Mouse (Mus musculus) heart, embryonic 13.5 days (tissue): Measurements from ENCODE around the gene Gtf3c1. TPM values are rescaled to one million over a fixed set of nuclear protein-coding genes. Genes with fewer than 3 reads are reported as not detected.
A peak's percentile ranks its signal among the peaks of the same experiment; 100 is the strongest.

Experiments
- ATAC-seq: fragments of 200-750 bp; cut with Nextera tagmentation; 2 replicates; pipeline ENCODE4 v1.8.0; 2017; ENCODE audit warnings: moderate TSS enrichment; ENCODE audit not compliant: insufficient number of reproducible peaks, low FRiP score, low TSS enrichment; ENCODE audit errors: extremely low read depth
- H3K27ac ChIP-seq: fragments of 300-500 bp; sonication (generic); replicated peaks from 2 replicates; pipeline ENCODE4 v1.5.1; 2015; ENCODE audit warnings: moderate library complexity, mild to moderate bottlenecking, inconsistent platforms
- H3K27me3 ChIP-seq: fragments of 300-500 bp; sonication (generic); replicated peaks from 2 replicates; pipeline ENCODE4 v1.6.1; 2015; ENCODE audit warnings: mild to moderate bottlenecking, inconsistent platforms
- H3K36me3 ChIP-seq: fragments of 300-500 bp; sonication (generic); 2 replicates; pipeline ENCODE4 v1.6.1; 2015; ENCODE audit warnings: mild to moderate bottlenecking, inconsistent platforms
- H3K4me1 ChIP-seq: fragments of 300-500 bp; sonication (generic); 2 replicates; pipeline ENCODE4 v1.6.1; 2015; ENCODE audit warnings: inconsistent platforms
- H3K4me2 ChIP-seq: fragments of 300-500 bp; sonication (generic); 2 replicates; pipeline ENCODE4 v1.6.1; 2015; ENCODE audit warnings: inconsistent platforms, mild to moderate bottlenecking, moderate library complexity
- H3K4me3 ChIP-seq: fragments of 300-500 bp; sonication (generic); 2 replicates; pipeline ENCODE4 v1.5.1; 2015; ENCODE audit warnings: moderate library complexity, mild to moderate bottlenecking, inconsistent platforms
- H3K9ac ChIP-seq: fragments of 300-500 bp; sonication (generic); 2 replicates; pipeline ENCODE4 v1.6.1; 2015; ENCODE audit warnings: inconsistent platforms, mild to moderate bottlenecking, moderate library complexity
- H3K9me3 ChIP-seq: fragments of 300-500 bp; sonication (generic); 2 replicates; pipeline ENCODE4 v1.6.1; 2016; ENCODE audit warnings: inconsistent platforms
- WGBS: fragments of 180-500 bp; shearing (Covaris S2); methylation state at CpG from one replicate; pipeline ENCODE4 v1.1.7; 2015; ENCODE audit warnings: mixed read lengths; 5-methylcytosine and 5-hydroxymethylcytosine counted together
- polyA plus RNA-seq: library from polyadenylated mRNA; unstranded; fragments of >200 nt; fragmentation: Nextera tagmentation; extraction: Ambion mirVana; gene quantifications from 2 replicates; pipeline ENCODE4 v1.2.1, GENCODE M21; 2015

The Gtf3c1 gene
- 25.5 and 26.0 TPM in 2 replicates for polyA plus RNA-seq

GRCm38 (mm10) chr7:125707593-125708022 is at the start of gene Gtf3c1, which contains the start of gene D430042O09Rik:
Gene Gtf3c1 (minus strand): TSS chr7:125707780.
Gene D430042O09Rik (plus strand): TSS chr7:125707888.
- peak; percentile 98 for ATAC-seq
- peak within 1 kb of the TSS; percentile 92 for H3K4me2 ChIP-seq
- peaks cover 51% of the 10 kb centered on the region for H3K4me1 ChIP-seq
- WGBS = under 1% methylated on average over 45 of the region's 45 CpGs
- peak within 1 kb of the TSS; percentile 70 for H3K4me3 ChIP-seq
- peak within 1 kb of the TSS; percentile 91 for H3K27ac ChIP-seq
- H3K27me3 ChIP-seq = no peaks in the 10 kb centered on the region
- H3K36me3 ChIP-seq = peaks cover 25% of the 10 kb centered on the region
- H3K9me3 ChIP-seq = no peaks in the 10 kb centered on the region
- peak within 1 kb of the TSS; percentile 90 for H3K9ac ChIP-seq

- Histone ChIP-seq H3K4me1 (peaks cover 74% of the 10 kb centered on the region), H3K9me3 (no peaks in the 10 kb centered on the region), H3K4me3 (no peak overlapping the region), H3K4me2 (no peak overlapping the region), H3K36me3 (peaks cover 13% of the 10 kb centered on the region), H3K9ac (peak overlapping the region; percentile 33; the same call in 1 of the 2 replicates), H3K27me3 (no peaks in the 10 kb centered on the region), H3K27ac (peak overlapping the region; percentile 75)
- ATAC-seq = no peak
- 20% methylated on average over 6 of the region's 6 CpGs for WGBS
These were observed 49.2 kb upstream of the Gtf3c1 start for GRCm38 (mm10) chr7:125756806-125757205.

- peaks cover 57% of the 10 kb centered on the region for H3K4me1 ChIP-seq
- 52% methylated on average over 3 of the region's 3 CpGs for WGBS
- no peaks in the 10 kb centered on the region for H3K9me3 ChIP-seq
- ATAC-seq = no peak
- no peak overlapping the region for H3K4me3 ChIP-seq
- H3K27me3 ChIP-seq = no peaks in the 10 kb centered on the region
- H3K9ac ChIP-seq = no peak overlapping the region
- H3K36me3 ChIP-seq = no peaks in the 10 kb centered on the region
- no peak overlapping the region for H3K4me2 ChIP-seq
- peak overlapping the region; percentile 94 for H3K27ac ChIP-seq
These were observed 45.7 kb upstream of the Gtf3c1 start for GRCm38 (mm10) chr7:125753326-125753715.

GRCm38 (mm10) chr7:125752699-125753325 is 45.2 kb upstream of the Gtf3c1 start:
- no peak overlapping the region for H3K4me3 ChIP-seq
- ATAC-seq = no peak

GRCm38 (mm10) chr7:125748186-125748585 is 40.6 kb upstream of the Gtf3c1 start:
- H3K36me3 ChIP-seq = no peaks in the 10 kb centered on the region
- no peak overlapping the region for H3K4me3 ChIP-seq
- H3K9ac ChIP-seq = no peak overlapping the region
- no peak for ATAC-seq
- 46% methylated on average over 3 of the region's 3 CpGs for WGBS
- H3K9me3 ChIP-seq = no peaks in the 10 kb centered on the region
- peaks cover 30% of the 10 kb centered on the region for H3K4me1 ChIP-seq
- H3K27ac ChIP-seq = no peak overlapping the region
- H3K4me2 ChIP-seq = no peak overlapping the region
- H3K27me3 ChIP-seq = no peaks in the 10 kb centered on the region

More at GRCm38 (mm10) chr7:125752699-125753325, 45.2 kb upstream of the Gtf3c1 start:
- H3K36me3 ChIP-seq = no peaks in the 10 kb centered on the region
- WGBS = 48% methylated on average over 7 of the region's 7 CpGs
- H3K9me3 ChIP-seq = no peaks in the 10 kb centered on the region
- H3K4me2 ChIP-seq = no peak overlapping the region
- H3K27ac ChIP-seq = peak overlapping the region; percentile 94
- H3K27me3 ChIP-seq = no peaks in the 10 kb centered on the region
- H3K4me1 ChIP-seq = peaks cover 52% of the 10 kb centered on the region
- H3K9ac ChIP-seq = peak overlapping the region; percentile 44; the same call in 1 of the 2 replicates

GRCm38 (mm10) chr7:125747316-125747690 is 39.7 kb upstream of the Gtf3c1 start:
- Histone ChIP-seq H3K36me3 (no peaks in the 10 kb centered on the region), H3K9ac (no peak overlapping the region), H3K4me1 (peaks cover 23% of the 10 kb centered on the region), H3K27ac (no peak overlapping the region), H3K4me2 (no peak overlapping the region), H3K27me3 (no peaks in the 10 kb centered on the region), H3K9me3 (no peaks in the 10 kb centered on the region), H3K4me3 (no peak overlapping the region)
- 64% methylated on average over 7 of the region's 7 CpGs for WGBS
- no peak for ATAC-seq

- ATAC-seq = 0 out of 2 replicates have a peak, but pooled peaks have one; percentile 14
- WGBS = 77% methylated on average over 2 of the region's 2 CpGs
These were observed 39.2 kb upstream of the Gtf3c1 start for GRCm38 (mm10) chr7:125746621-125747315.

GRCm38 (mm10) chr7:125744774-125745173 is 37.2 kb upstream of the Gtf3c1 start:
- Histone ChIP-seq H3K36me3 (no peaks in the 10 kb centered on the region), H3K4me3 (no peak overlapping the region), H3K4me1 (peaks cover 25% of the 10 kb centered on the region), H3K27ac (no peak overlapping the region), H3K9ac (no peak overlapping the region), H3K9me3 (no peaks in the 10 kb centered on the region), H3K27me3 (no peaks in the 10 kb centered on the region), H3K4me2 (no peak overlapping the region)
- 77% methylated on average over 1 of the region's 1 CpGs for WGBS
- ATAC-seq = no peak

More at GRCm38 (mm10) chr7:125746621-125747315, 39.2 kb upstream of the Gtf3c1 start:
- Histone ChIP-seq H3K36me3 (no peaks in the 10 kb centered on the region), H3K4me1 (peaks cover 20% of the 10 kb centered on the region), H3K9me3 (no peaks in the 10 kb centered on the region), H3K27me3 (no peaks in the 10 kb centered on the region), H3K4me2 (no peak overlapping the region), H3K9ac (no peak overlapping the region), H3K4me3 (no peak overlapping the region), H3K27ac (no peak overlapping the region)

GRCm38 (mm10) chr7:125741271-125741703 is 33.7 kb upstream of the Gtf3c1 start:
- no peak overlapping the region for H3K9ac ChIP-seq
- no peak overlapping the region for H3K4me2 ChIP-seq
- WGBS = 34% methylated on average over 1 of the region's 1 CpGs
- no peak overlapping the region for H3K4me3 ChIP-seq
- no peaks in the 10 kb centered on the region for H3K9me3 ChIP-seq
- H3K27ac ChIP-seq = no peak overlapping the region
- ATAC-seq = no peak
- H3K36me3 ChIP-seq = no peaks in the 10 kb centered on the region
- no peaks in the 10 kb centered on the region for H3K27me3 ChIP-seq
- H3K4me1 ChIP-seq = peaks cover 22% of the 10 kb centered on the region

GRCm38 (mm10) chr7:125740521-125740920 is 32.9 kb upstream of the Gtf3c1 start:
- Histone ChIP-seq H3K4me3 (no peak overlapping the region), H3K27me3 (no peaks in the 10 kb centered on the region), H3K4me1 (peaks cover 22% of the 10 kb centered on the region), H3K4me2 (no peak overlapping the region), H3K27ac (no peak overlapping the region), H3K36me3 (no peaks in the 10 kb centered on the region), H3K9ac (no peak overlapping the region), H3K9me3 (no peaks in the 10 kb centered on the region)
- WGBS = 65% methylated on average over 2 of the region's 2 CpGs
- no peak for ATAC-seq

- WGBS = 78% methylated on average over 4 of the region's 4 CpGs
- no peak overlapping the region for H3K9ac ChIP-seq
- no peaks in the 10 kb centered on the region for H3K36me3 ChIP-seq
- H3K27ac ChIP-seq = no peak overlapping the region
- no peak overlapping the region for H3K4me2 ChIP-seq
- no peaks in the 10 kb centered on the region for H3K27me3 ChIP-seq
- no peak for ATAC-seq
- H3K4me1 ChIP-seq = peaks cover 20% of the 10 kb centered on the region
- no peak overlapping the region for H3K4me3 ChIP-seq
- H3K9me3 ChIP-seq = no peaks in the 10 kb centered on the region
These were observed 28.9 kb upstream of the Gtf3c1 start for GRCm38 (mm10) chr7:125736366-125737015.
